20 mouse cellular contexts compared by ENCODE assay signal in genomic region chr7:116147114-116147513, GRCm38 (mm10).
DNase-seq lines count a peak whose midpoint lies in the region; ATAC-seq and TF ChIP-seq lines count a peak whose summit lies in the region.
"Had no signal": no experiment of that assay in that cellular context is flagged by ENCODE, and none has a peak within 500 bp of the region (broad histone marks: within the 10 kb centered on the region; RNA-seq: fewer than 3 reads in every experiment).

No protein-coding gene starts in this region.

- no peak overlapping the region for H3K27ac ChIP-seq in forebrain, postnatal 0 days (ENCODE audit: low read depth, low read length)
- no peak overlapping the region for H3K27ac ChIP-seq in forebrain, embryonic 16.5 days (ENCODE audit: low read length)
- no peak overlapping the region for H3K27ac ChIP-seq in layer of hippocampus, adult 2 months
- no peak overlapping the region for H3K27ac ChIP-seq in midbrain, postnatal 0 days (ENCODE audit: low read depth, low read length)
- H3K27ac ChIP-seq in midbrain, embryonic 15.5 days: no peak overlapping the region
- H3K27ac ChIP-seq: embryonic facial prominence, embryonic 13.5 days; forebrain, embryonic 12.5 days; heart, adult 2 months; heart, embryonic 15.5 days; hindbrain, embryonic 14.5 days had no signal

- H3K36me3 ChIP-seq in forebrain, postnatal 0 days (ENCODE audit: insufficient read depth): no peaks in the 10 kb centered on the region; the same call in 1 of the 2 replicates
- no peaks in the 10 kb centered on the region for H3K36me3 ChIP-seq in forebrain, embryonic 16.5 days (ENCODE audit: control insufficient read depth, insufficient read depth)
- H3K36me3 ChIP-seq in midbrain, postnatal 0 days (ENCODE audit: insufficient read depth, low read length): peaks cover 6% of the 10 kb centered on the region; the same call in 1 of the 2 replicates
- no peaks in the 10 kb centered on the region for H3K36me3 ChIP-seq in midbrain, embryonic 15.5 days (replicated peaks)
- H3K36me3 ChIP-seq: embryonic facial prominence, embryonic 13.5 days had no signal

- no peak for TF ChIP-seq POLR2A in brain, embryonic 14.5 days (IDR thresholded peaks at IDR 0.05; ENCODE audit: borderline replicate concordance, extremely low read depth, insufficient read depth, insufficient read length, poor library complexity, severe bottlenecking)

- no peak for ATAC-seq in forebrain, postnatal 0 days
- no peak for ATAC-seq in forebrain, embryonic 16.5 days
- no peak for ATAC-seq in midbrain, postnatal 0 days (ENCODE audit: low FRiP score)
- ATAC-seq in midbrain, embryonic 15.5 days (replicated peaks): no peak
- ATAC-seq: CD4-positive, CD25-positive, alpha-beta regulatory T cell, adult 4 months had no signal

- WGBS in forebrain, postnatal 0 days: 89% methylated on average over 2 of the region's 2 CpGs
- 95% methylated on average over 2 of the region's 2 CpGs for WGBS in forebrain, embryonic 16.5 days
- 86% methylated on average over 2 of the region's 2 CpGs for WGBS in midbrain, postnatal 0 days
- 92% methylated on average over 2 of the region's 2 CpGs for WGBS in midbrain, embryonic 15.5 days

- no peaks in the 10 kb centered on the region for H3K27me3 ChIP-seq in forebrain, postnatal 0 days (ENCODE audit: insufficient read depth, low read length)
- no peaks in the 10 kb centered on the region for H3K27me3 ChIP-seq in forebrain, embryonic 16.5 days (replicated peaks; ENCODE audit: control insufficient read depth, insufficient read depth, low read length)
- no peaks in the 10 kb centered on the region for H3K27me3 ChIP-seq in midbrain, postnatal 0 days (ENCODE audit: insufficient read depth, low read length)
- H3K27me3 ChIP-seq in midbrain, embryonic 15.5 days (replicated peaks): no peaks in the 10 kb centered on the region
- H3K27me3 ChIP-seq: embryonic facial prominence, embryonic 13.5 days; forebrain, embryonic 12.5 days; heart, embryonic 15.5 days had no signal

- 0 out of 2 replicates have a peak, but pooled peaks have one; percentile 16 for TF ChIP-seq CTCF in forebrain, postnatal 0 days (IDR thresholded peaks at IDR 0.05; ENCODE audit: low read depth)
- peak; percentile 61 for TF ChIP-seq CTCF in layer of hippocampus, adult 2 months (conservative IDR thresholded peaks at IDR 0.05)
- TF ChIP-seq CTCF in midbrain, postnatal 0 days (IDR thresholded peaks at IDR 0.05): peak; percentile 50
- TF ChIP-seq CTCF in brain, embryonic 14.5 days (IDR thresholded peaks at IDR 0.05; ENCODE audit: borderline replicate concordance, extremely low read depth, insufficient read depth, insufficient read length): peak; percentile 8; the same call in 1 of the 2 replicates

- no peak for DNase-seq in forebrain, postnatal 0 days
- no peak for DNase-seq in layer of hippocampus, adult 2 months (ENCODE audit: low spot score in 2 of 2)
- DNase-seq in layer of hippocampus, postnatal 36 days: no peak
- DNase-seq in midbrain, postnatal 0 days (ENCODE audit: low spot score): peak; percentile 39
- DNase-seq in brain, embryonic 14.5 days (ENCODE audit: low read depth): no peak
- DNase-seq: adrenal gland, adult 8-10 months; cerebellum, adult 2 months; gastrocnemius, postnatal 10 days; heart, adult 2 months; heart, postnatal 14 days; kidney, adult 11 months had no signal

- H3K4me2 ChIP-seq in forebrain, postnatal 0 days (ENCODE audit: low read depth): no peak overlapping the region
- no peak overlapping the region for H3K4me2 ChIP-seq in forebrain, embryonic 16.5 days (ENCODE audit: low read length)
- no peak overlapping the region for H3K4me2 ChIP-seq in midbrain, postnatal 0 days (ENCODE audit: low read depth, low read length, poor library complexity, severe bottlenecking)
- H3K4me2 ChIP-seq in midbrain, embryonic 15.5 days: no peak overlapping the region
- H3K4me2 ChIP-seq: embryonic facial prominence, embryonic 13.5 days; forebrain, embryonic 12.5 days; heart, embryonic 11.5 days; heart, embryonic 15.5 days; hindbrain, embryonic 14.5 days had no signal

- no peak overlapping the region for H3K4me3 ChIP-seq in forebrain, postnatal 0 days (ENCODE audit: low read depth, low read length)
- no peak overlapping the region for H3K4me3 ChIP-seq in forebrain, embryonic 16.5 days (replicated peaks; ENCODE audit: low read length)
- no peak overlapping the region for H3K4me3 ChIP-seq in layer of hippocampus, adult 2 months
- no peak overlapping the region for H3K4me3 ChIP-seq in midbrain, postnatal 0 days (ENCODE audit: low read depth, low read length)
- no peak overlapping the region for H3K4me3 ChIP-seq in midbrain, embryonic 15.5 days
- H3K4me3 ChIP-seq: embryonic facial prominence, embryonic 13.5 days; forebrain, embryonic 12.5 days; heart, adult 2 months; heart, embryonic 15.5 days had no signal

- no peak overlapping the region for H3K9ac ChIP-seq in forebrain, postnatal 0 days
- H3K9ac ChIP-seq in forebrain, embryonic 16.5 days (replicated peaks; ENCODE audit: low read depth, low read length): no peak overlapping the region
- no peak overlapping the region for H3K9ac ChIP-seq in midbrain, postnatal 0 days (replicated peaks; ENCODE audit: low read length, poor library complexity, severe bottlenecking)
- no peak overlapping the region for H3K9ac ChIP-seq in midbrain, embryonic 15.5 days
- H3K9ac ChIP-seq: embryonic facial prominence, embryonic 13.5 days; forebrain, embryonic 12.5 days; heart, embryonic 15.5 days; hindbrain, embryonic 14.5 days had no signal

- H3K9me3 ChIP-seq in forebrain, postnatal 0 days (ENCODE audit: low read length): no peaks in the 10 kb centered on the region
- no peaks in the 10 kb centered on the region for H3K9me3 ChIP-seq in forebrain, embryonic 16.5 days (ENCODE audit: control insufficient read depth, low read length)
- H3K9me3 ChIP-seq in midbrain, postnatal 0 days (ENCODE audit: low read length): no peaks in the 10 kb centered on the region
- H3K9me3 ChIP-seq in midbrain, embryonic 15.5 days: no peaks in the 10 kb centered on the region
- H3K9me3 ChIP-seq: embryonic facial prominence, embryonic 13.5 days; forebrain, embryonic 12.5 days; G1E; heart, embryonic 15.5 days had no signal

- no peaks in the 10 kb centered on the region for H3K4me1 ChIP-seq in forebrain, postnatal 0 days (ENCODE audit: insufficient read depth)
- H3K4me1 ChIP-seq in forebrain, embryonic 16.5 days (replicated peaks; ENCODE audit: control insufficient read depth, insufficient read depth, low read length): no peaks in the 10 kb centered on the region
- no peaks in the 10 kb centered on the region for H3K4me1 ChIP-seq in midbrain, postnatal 0 days (ENCODE audit: insufficient read depth, low read length)
- H3K4me1 ChIP-seq in midbrain, embryonic 15.5 days: no peaks in the 10 kb centered on the region
- H3K4me1 ChIP-seq: embryonic facial prominence, embryonic 13.5 days; heart, embryonic 15.5 days had no signal

Comparison
In these comparisons a context has a peak if more than half of its experiments do, and no peak if none do; other contexts are left out.
1. CTCF ChIP-seq: peak in every context shown above with its lines; median percentile 61 in layer of hippocampus, adult 2 months; 50 in midbrain, postnatal 0 days; 16 in forebrain, postnatal 0 days; 8 in brain, embryonic 14.5 days.